In genomic region chr17:24724184-24724583, GRCm38 (mm10) we compare ENCODE assay signal across 1 mouse cellular context.
TF ChIP-seq lines count a peak whose summit lies in the region.

Gene Ndufb10 (minus strand): TSS chr17:24724478.

TF ChIP-seq in CH12.LX, 34 proteins besides CTCF, POLR2A, EP300 and RAD21 (continued from another document):
- TF ChIP-seq USF1 (IDR thresholded peaks at IDR 0.05; ENCODE audit: low read depth, low read length) (no peak), KAT2A (IDR thresholded peaks at IDR 0.05; ENCODE audit: insufficient replicate concordance, low read length) (peak; percentile 79; the same call in 1 of the 2 replicates), PAX5 (IDR thresholded peaks at IDR 0.05; ENCODE audit: low read length) (no peak), CHD2 (IDR thresholded peaks at IDR 0.05; ENCODE audit: low read length) (no peak), IRF4 (IDR thresholded peaks at IDR 0.05; ENCODE audit: low read depth, low read length) (peak; percentile 41), JUN (IDR thresholded peaks at IDR 0.05; ENCODE audit: insufficient read depth, low read depth, low read length) (no peak), ZMIZ1 (IDR thresholded peaks at IDR 0.05; ENCODE audit: low read depth, low read length) (peak; percentile 73; the same call in 1 of the 2 replicates), E2F4 (IDR thresholded peaks at IDR 0.05; ENCODE audit: insufficient replicate concordance, low read depth, low read length) (no peak), GABPA (IDR thresholded peaks at IDR 0.05; ENCODE audit: insufficient replicate concordance, low read depth, low read length) (no peak), MEF2A (IDR thresholded peaks at IDR 0.05; ENCODE audit: borderline replicate concordance, low read depth, low read length) (peak; percentile 67), ZC3H11A (IDR thresholded peaks at IDR 0.05; ENCODE audit: low read depth, low read length) (no peak), NRF1 (IDR thresholded peaks at IDR 0.05; ENCODE audit: low read depth, low read length) (peak; percentile 99), BHLHE40 (IDR thresholded peaks at IDR 0.05; ENCODE audit: low read depth, low read length) (0 out of 2 replicates have a peak, but pooled peaks have one; percentile 27), TBP (conservative IDR thresholded peaks at IDR 0.05; ENCODE audit: low read depth, low read length) (peak; percentile 73), ELF1 (IDR thresholded peaks at IDR 0.05; ENCODE audit: low read depth, low read length) (peak; percentile 76)
TF ChIP-seq in CH12.LX: peak in this region for 16.
